Mouse (Mus musculus) kidney, postnatal 14 days (tissue): Measurements from ENCODE around the gene Scamp3.
"Not testable (repeated sequence)": the region's sequence is repeated elsewhere in the genome, so short reads cannot be mapped to it uniquely, and the experiment has no call there.

Source experiments
- DNase-seq: peaks from one replicate; pipeline ENCODE4 v3.0.0; 2022; ENCODE audit warnings: mixed read lengths

The Scamp3 gene

GRCm38 (mm10) chr3:89177242-89178106 lies at the start of gene Scamp3:
Gene Scamp3 (plus strand): TSS chr3:89177473.
- peak; percentile 93 for DNase-seq

- DNase-seq, result no peak
Measured at GRCm38 (mm10) chr3:89129908-89130307, 47.4 kb upstream of the Scamp3 start.

GRCm38 (mm10) chr3:89131816-89132215 lies 45.5 kb upstream of the Scamp3 start:
- DNase-seq, result no peak

GRCm38 (mm10) chr3:89132285-89133062 lies 44.8 kb upstream of the Scamp3 start:
- DNase-seq, result peak; percentile 17

GRCm38 (mm10) chr3:89133063-89133450 lies 44.2 kb upstream of the Scamp3 start:
- DNase-seq, result no peak

GRCm38 (mm10) chr3:89133752-89134151 lies 43.5 kb upstream of the Scamp3 start:
- no peak for DNase-seq

- no peak for DNase-seq
Measured at GRCm38 (mm10) chr3:89135958-89136357, 41.3 kb upstream of the Scamp3 start, which contains the start of gene Pklr. Gene Pklr (plus strand): TSS chr3:89136142.

GRCm38 (mm10) chr3:89136365-89136764 lies 40.9 kb upstream of the Scamp3 start:
- peak; percentile 88 for DNase-seq

GRCm38 (mm10) chr3:89144821-89145220 lies 32.5 kb upstream of the Scamp3 start:
- peak; percentile 44 for DNase-seq

- DNase-seq, result no peak
Measured at GRCm38 (mm10) chr3:89145566-89145965, 31.7 kb upstream of the Scamp3 start.

GRCm38 (mm10) chr3:89147101-89147978 lies 29.9 kb upstream of the Scamp3 start:
- peak; percentile 74 for DNase-seq

GRCm38 (mm10) chr3:89147979-89148311 lies 29.3 kb upstream of the Scamp3 start:
- DNase-seq, result no peak

GRCm38 (mm10) chr3:89148567-89148966 lies 28.7 kb upstream of the Scamp3 start:
- DNase-seq, result no peak

GRCm38 (mm10) chr3:89152084-89152835 lies 25.0 kb upstream of the Scamp3 start:
- DNase-seq, result no peak

GRCm38 (mm10) chr3:89156951-89157350 lies 20.3 kb upstream of the Scamp3 start:
- DNase-seq, result no peak

GRCm38 (mm10) chr3:89158651-89159050 lies 18.6 kb upstream of the Scamp3 start:
- DNase-seq, result no peak

GRCm38 (mm10) chr3:89159211-89159610 lies 18.1 kb upstream of the Scamp3 start:
- DNase-seq, result peak; percentile 74

- peak; percentile 74 for DNase-seq
Measured at GRCm38 (mm10) chr3:89159616-89160344, 17.5 kb upstream of the Scamp3 start, which contains the start of gene Hcn3. Gene Hcn3 (minus strand): TSS chr3:89160196.

- DNase-seq, result not testable (repeated sequence)
Measured at GRCm38 (mm10) chr3:89161207-89161606, 16.1 kb upstream of the Scamp3 start.

- no peak for DNase-seq
Measured at GRCm38 (mm10) chr3:89161786-89162185, 15.5 kb upstream of the Scamp3 start.

- DNase-seq, result no peak
Measured at GRCm38 (mm10) chr3:89163123-89163522, 14.2 kb upstream of the Scamp3 start.
